Mouse (Mus musculus) bone marrow macrophage, adult 2 months (primary cell): ENCODE measurements around the gene Mapt. TPM values are rescaled to one million over a fixed set of nuclear protein-coding genes. Genes with fewer than 3 reads are reported as not detected.
A peak's percentile ranks its signal among the peaks of the same experiment; 100 is the strongest.

ENCODE experiments used
- H3K27ac ChIP-seq: 2 replicates; pipeline ENCODE4 v1.5.1; 2012; ENCODE audit warnings: low read depth, low read length; ENCODE audit not compliant: insufficient read depth
- H3K4me1 ChIP-seq: 2 replicates; pipeline ENCODE4 v1.6.1; 2012; ENCODE audit warnings: low read length; ENCODE audit not compliant: control insufficient read depth, insufficient read depth
- H3K4me3 ChIP-seq: 2 replicates; pipeline ENCODE4 v1.5.1; 2012; ENCODE audit warnings: mild to moderate bottlenecking, low read length, moderate library complexity; ENCODE audit not compliant: insufficient read depth
- CTCF ChIP-seq: IDR thresholded peaks from 2 replicates; pipeline ENCODE4 v1.5.1; 2012; ENCODE audit warnings: low read depth, mild to moderate bottlenecking, low read length, moderate library complexity
- POLR2A ChIP-seq: IDR thresholded peaks from 2 replicates; pipeline ENCODE4 v1.6.1; 2012; ENCODE audit warnings: mild to moderate bottlenecking, low read depth, low read length, borderline replicate concordance
- polyA plus RNA-seq: library from polyadenylated mRNA; stranded (reverse); fragments of >200 nt; gene quantifications from 2 replicates; pipeline ENCODE4 v1.2.4, GENCODE M21; 2012; ENCODE audit not compliant: missing spikeins, insufficient read depth, insufficient read length

Mapt gene
- polyA plus RNA-seq, 1 experiment, result not detected

- Histone ChIP-seq H3K4me3 (no peak overlapping the region), H3K27ac (no peak overlapping the region), H3K4me1 (no peaks in the 10 kb centered on the region)
- TF ChIP-seq POLR2A (no peak), CTCF (no peak)
These were observed 75.3 kb downstream of the Mapt start for GRCm38 (mm10) chr11:104306483-104306882.

- no peak for TF ChIP-seq CTCF
- no peak for TF ChIP-seq POLR2A
- H3K4me1 ChIP-seq, result no peaks in the 10 kb centered on the region
- H3K4me3 ChIP-seq, result no peak overlapping the region
- H3K27ac ChIP-seq, result no peak overlapping the region
These were observed 75.9 kb downstream of the Mapt start for GRCm38 (mm10) chr11:104307136-104307535.

DNA sequence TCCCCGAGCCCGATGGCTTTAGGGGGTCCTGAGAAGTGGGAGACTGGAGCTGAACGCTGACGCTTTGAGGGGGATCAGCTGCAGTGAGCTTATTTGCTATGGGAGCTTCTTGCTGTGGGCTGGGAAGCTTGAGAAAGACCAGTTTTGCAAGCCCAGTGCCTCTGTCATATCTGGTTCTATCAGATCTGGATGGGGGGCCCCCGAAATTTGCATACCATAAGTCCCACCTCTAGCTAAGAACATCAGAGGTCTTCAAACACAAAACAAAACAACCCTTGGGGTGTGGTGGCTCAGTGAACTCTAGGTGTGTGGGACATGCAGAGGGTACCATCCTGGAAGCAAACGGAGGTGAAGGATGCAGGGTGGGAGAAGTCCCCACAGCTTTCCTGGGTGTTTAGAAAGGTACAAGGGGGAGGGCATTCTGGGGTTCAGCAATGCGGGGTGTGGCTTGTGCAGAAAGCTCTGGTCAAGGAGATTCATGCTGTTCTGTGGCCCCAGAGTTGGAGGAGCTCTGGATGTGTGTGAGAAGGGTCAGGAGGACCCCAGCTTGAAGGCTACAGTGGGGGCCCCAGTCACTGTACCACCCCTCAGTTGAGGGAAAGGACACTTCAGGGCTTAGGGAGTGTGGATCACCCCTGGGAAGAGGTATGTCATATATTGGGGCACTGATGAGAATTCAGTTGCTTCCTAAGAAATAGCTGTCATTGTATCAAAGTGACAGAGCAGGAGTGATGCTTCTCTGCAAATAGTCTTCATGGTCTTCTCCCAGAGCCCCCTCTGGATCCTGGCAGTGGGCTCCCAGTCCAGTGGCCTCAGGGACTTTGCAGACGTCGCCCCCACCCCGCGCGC lies 78.4 kb downstream of the Mapt start:
- Histone ChIP-seq H3K27ac (no peak overlapping the region), H3K4me1 (no peaks in the 10 kb centered on the region), H3K4me3 (no peak overlapping the region)
- no peak for TF ChIP-seq CTCF
- TF ChIP-seq POLR2A, result no peak

- H3K4me3 ChIP-seq, result no peak overlapping the region
These were observed 79.2 kb downstream of the Mapt start for GRCm38 (mm10) chr11:104310226-104310887.

GRCm38 (mm10) chr11:104311643-104312042 lies 80.5 kb downstream of the Mapt start:
- TF ChIP-seq CTCF (peak; percentile 72), POLR2A (no peak)
- H3K27ac ChIP-seq, result no peak overlapping the region
- peaks cover 1% of the 10 kb centered on the region for H3K4me1 ChIP-seq
- no peak overlapping the region for H3K4me3 ChIP-seq

More at GRCm38 (mm10) chr11:104310226-104310887, 79.2 kb downstream of the Mapt start:
- H3K27ac ChIP-seq, result no peak overlapping the region
- no peaks in the 10 kb centered on the region for H3K4me1 ChIP-seq
- no peak for TF ChIP-seq CTCF
- TF ChIP-seq POLR2A, result no peak

GRCm38 (mm10) chr11:104315703-104316102 lies 84.5 kb downstream of the Mapt start:
- peaks cover 21% of the 10 kb centered on the region for H3K4me1 ChIP-seq
- TF ChIP-seq POLR2A (no peak), CTCF (peak; percentile 81)
- H3K27ac ChIP-seq, result no peak overlapping the region
- H3K4me3 ChIP-seq, result no peak overlapping the region

GRCm38 (mm10) chr11:104316685-104317400 lies 85.7 kb downstream of the Mapt start:
- peak overlapping the region; percentile 4; the same call in 1 of the 2 replicates for H3K4me3 ChIP-seq
- H3K27ac ChIP-seq, result peak overlapping the region; percentile 38
- TF ChIP-seq CTCF, result peak; percentile 22; the same call in 1 of the 2 replicates
- TF ChIP-seq POLR2A, result no peak
- H3K4me1 ChIP-seq, result peaks cover 21% of the 10 kb centered on the region

GRCm38 (mm10) chr11:104317631-104318030 lies 86.4 kb downstream of the Mapt start:
- TF ChIP-seq POLR2A, result no peak
- TF ChIP-seq CTCF, result no peak
- Histone ChIP-seq H3K27ac (no peak overlapping the region), H3K4me3 (no peak overlapping the region), H3K4me1 (peaks cover 21% of the 10 kb centered on the region)

DNA sequence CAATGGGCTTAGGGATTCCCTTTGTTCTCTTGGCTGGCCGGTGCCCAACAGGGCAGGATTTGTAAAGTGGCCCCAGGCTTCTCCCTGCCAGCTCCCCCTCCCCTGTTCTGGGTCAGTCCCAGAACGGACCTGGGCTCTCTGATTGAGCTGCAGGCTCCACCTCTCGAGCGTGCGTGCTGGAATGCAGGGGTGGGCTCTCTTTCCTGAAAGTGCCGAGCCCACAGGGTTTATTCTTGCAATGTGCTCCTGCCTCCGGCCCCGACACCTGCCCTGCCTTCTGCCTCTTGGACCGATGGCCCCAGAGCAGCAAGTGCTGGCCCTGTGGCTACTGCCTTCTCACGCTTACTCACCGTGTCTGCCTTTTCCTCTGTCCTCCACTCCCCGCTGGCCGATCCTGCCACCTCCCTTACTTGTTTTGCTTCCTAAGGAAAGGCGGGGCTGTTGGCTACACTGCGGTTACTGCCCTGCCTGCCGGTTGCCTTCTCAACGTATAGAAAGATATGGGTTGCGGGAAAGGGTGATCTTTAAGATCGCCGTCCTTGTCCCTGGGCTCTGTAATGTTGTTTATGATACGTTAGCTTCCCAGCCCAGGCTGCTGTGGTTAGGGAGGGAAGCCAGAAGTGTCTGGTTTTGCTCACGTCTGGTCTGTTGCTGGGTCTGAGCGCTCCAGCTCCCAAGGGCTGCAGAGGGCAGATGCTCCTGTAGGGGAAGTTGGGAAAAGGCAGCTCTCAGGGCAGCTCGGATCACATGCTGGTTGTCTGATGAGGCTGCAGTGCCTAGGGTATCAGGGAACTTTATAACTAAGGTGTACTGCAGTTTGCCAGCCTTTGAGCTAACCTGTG lies 88.0 kb downstream of the Mapt start:
- peak overlapping the region; percentile 55 for H3K4me3 ChIP-seq
- peak overlapping the region; percentile 27 for H3K27ac ChIP-seq
- peaks cover 21% of the 10 kb centered on the region for H3K4me1 ChIP-seq
- TF ChIP-seq CTCF (no peak), POLR2A (no peak)
